Mouse (Mus musculus) cerebellum, adult 11 months (tissue): ENCODE results near the gene Serf2.

ENCODE experiments used
- DNase-seq: peaks from one replicate; pipeline ENCODE4 v3.0.0; 2022

The Serf2 gene

DNA sequence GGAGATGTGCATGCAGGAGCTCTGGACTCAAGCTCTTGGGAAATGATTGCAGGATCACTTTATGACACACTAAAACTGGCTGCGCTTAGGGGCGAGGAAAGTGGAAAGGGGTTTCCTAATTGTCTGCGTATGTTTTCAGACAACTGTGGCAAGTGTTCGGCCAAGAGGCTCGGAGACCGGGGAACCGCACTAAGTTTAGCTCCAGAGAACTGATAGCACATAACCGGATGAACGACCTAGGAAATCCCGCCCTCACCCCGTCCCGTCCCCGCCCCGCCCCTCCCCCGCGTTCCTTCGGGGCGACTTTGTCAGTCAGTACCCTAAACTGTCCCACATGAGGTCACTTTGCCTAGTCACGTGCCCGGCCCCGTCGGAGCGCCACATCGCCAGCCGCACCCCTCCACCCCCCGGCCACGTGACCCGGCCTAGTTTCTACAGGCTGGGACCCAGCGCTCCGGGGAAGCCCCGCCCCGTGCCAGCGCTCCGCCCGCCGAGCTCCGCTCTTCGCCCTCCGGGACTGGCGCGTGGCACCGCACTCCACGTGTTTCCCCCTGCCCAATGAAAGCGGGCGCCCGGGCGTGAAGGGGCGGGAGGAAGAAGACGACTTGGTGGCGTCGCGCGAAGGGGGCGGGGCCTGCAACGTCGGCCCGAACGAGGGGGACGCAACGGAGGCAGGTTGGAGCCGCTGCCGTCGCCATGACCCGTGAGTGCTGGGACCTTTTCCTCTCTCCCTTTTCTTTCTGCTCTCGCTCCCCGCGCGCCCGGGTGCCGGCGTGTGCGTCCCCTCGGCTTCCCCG is at the start of gene Serf2:
Gene Serf2 (plus strand): TSS at position 457 of the 797 bp plus-strand sequence.
- peak; percentile 99 for DNase-seq

DNA sequence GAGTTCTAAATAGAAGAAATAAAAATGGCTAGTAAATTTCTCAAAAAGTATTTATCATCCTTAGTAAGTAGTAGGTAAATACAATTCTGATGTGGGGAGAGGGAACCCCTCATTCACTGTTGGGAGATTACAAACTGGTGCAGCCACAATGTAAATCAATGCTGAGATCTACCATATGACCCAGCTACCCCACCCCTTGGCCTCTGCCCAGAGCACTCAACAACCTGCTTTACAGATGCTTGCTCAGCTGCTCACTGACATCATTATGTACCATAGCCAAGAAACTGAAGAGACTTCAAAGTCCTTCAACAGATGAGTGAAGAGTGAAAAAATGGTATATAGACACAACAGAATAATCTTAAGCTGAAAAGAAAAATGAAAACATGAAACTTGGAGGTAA is 45.7 kb upstream of the Serf2 start:
- no peak for DNase-seq

DNA sequence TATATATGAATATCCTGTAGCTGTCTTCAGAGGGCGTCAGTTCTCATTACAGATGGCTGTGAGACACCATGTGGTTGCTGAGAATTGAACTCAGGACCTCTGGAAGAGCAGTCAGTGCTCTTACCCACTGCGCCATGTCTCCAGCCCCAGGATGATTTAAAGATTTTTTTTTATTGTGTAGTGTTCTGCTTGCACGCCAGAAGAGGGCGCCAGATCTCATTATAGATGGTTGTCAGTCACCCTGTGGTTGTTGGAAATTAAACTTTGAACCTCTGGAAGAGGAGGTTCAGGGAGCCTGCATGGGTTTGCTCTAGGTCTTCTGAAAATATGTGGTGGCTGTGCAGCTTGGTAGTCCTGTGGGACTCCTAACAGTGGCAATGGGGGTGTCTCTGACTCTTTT is 40.8 kb upstream of the Serf2 start:
- no peak for DNase-seq

DNA sequence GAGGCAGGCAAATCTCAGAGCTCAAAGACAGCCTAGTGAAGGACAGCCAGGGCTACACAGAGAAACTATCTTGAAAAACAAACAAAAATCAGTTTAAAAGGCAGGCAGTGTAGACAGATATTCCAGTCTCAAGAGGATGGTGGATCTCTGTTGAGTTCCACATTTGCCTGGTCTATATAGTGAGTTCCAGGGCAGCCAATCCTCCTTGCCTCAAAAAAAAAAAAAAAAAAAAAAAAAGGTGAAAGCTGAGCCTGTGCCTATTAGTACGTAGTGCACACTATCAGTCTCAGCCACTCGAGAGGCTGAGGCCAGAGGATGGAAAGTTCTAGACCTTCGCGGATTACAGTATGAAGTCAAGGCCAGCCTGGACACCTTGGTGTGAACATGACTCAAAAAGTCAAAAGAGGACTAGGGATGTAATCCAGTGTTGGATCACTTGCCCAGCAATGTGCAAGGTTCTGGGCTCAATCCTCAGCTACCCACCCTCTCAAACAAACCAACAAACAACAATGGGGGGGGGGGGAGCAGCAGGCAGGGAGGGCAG is 36.1 kb upstream of the Serf2 start:
- no peak for DNase-seq

DNA sequence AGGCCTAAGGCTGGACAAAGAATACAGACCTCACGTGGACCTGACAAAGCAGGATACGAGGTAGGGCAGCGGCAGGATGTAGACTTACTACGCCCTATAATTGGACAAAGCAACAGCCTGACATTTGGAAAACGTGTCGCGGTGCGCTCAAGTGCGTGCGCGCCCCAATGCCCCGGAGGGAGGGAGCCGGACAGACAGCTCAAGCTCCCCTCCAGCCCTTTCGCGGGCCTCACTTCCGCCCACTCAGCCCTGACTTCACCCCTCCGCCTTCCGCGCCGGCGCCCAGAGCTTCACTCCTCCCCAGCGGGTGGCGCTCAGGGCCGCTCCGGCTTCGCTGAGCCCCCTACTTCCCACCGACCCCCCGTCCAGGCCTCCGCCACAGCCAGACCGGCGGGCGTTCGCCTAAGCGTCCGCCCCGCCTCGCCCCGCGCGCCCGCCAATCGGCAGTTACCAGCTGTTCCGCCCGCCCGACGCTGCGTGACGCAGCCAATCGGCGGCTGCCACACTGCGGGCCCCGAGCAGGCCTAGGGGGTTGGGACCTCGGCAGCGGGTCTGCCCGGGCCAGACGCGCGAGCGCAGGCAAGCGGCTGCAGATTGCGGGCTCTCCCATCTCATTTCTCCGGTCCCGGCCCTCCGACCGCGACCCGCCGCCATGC is 35.5 kb upstream of the Serf2 start, which contains the start of the genes Pdia3 and Catsper2:
Gene Pdia3 (plus strand): TSS at position 389 of the 656 bp plus-strand sequence.
Gene Catsper2 (minus strand): TSS at position 406 of the 656 bp plus-strand sequence.
- peak; percentile 91 for DNase-seq

DNA sequence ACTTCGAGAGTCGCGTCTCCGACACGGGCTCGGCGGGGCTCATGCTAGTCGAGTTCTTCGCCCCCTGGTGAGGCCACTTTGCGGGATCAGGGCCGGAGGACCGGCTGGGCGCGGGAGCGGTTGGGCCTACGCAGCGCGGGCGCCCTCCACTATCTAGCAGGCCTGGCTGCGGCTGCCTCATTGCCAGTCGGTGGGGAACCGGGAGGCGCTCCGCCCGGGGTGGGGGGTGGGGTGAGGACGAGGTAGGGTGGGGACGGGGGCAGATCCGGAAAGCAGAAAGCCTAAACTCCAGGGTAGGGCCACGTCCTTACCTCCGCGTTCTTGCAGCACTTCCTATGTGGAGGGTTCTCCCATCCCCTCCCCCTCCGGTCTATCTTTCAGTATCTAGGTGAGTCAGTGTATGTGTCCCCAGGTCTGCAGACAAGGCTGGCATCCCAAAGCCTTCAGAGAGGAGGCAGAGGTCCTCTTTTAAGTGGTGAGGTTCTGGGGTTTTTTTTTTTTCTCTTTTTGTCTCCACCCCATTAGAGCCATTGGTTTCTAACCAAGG is 34.8 kb upstream of the Serf2 start:
- no peak for DNase-seq

DNA sequence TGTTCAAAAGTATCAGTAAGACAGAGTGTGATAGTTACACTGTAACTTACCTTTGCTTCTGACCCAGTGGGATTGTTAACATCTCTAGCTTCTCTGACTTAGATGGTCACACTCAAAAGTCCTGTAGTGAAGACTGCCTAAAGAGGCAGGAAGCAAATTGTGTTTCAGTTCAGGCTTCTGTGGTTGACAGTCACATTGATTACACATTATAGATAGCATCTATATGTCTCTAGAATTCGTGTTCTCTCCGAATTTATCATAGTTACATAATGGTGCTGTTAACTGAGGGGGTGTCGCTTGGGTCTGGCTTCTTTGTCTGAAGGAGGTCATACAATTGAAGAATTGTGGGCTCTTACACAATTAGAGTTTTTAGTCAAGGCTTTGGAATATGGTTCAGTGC is 33.9 kb upstream of the Serf2 start:
- no peak for DNase-seq

DNA sequence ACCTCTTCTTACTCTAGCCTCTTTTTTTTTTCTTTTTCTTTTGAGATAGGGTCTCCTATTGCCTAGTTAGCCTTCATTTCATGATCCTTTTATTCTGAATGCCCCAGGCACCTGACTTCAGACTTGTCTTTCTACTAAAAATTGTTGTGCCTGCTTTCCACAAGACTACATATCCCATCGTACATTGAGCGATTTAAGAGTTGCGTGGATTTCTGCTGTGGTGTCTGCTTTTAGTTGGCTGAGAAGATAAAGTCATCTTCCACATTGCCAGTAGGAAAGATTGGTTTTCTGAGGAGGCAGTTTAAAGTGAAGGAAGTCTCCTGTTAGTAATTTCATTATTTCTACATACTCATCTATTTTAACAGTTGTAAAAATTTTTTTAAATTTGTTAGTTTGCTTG is 33.4 kb upstream of the Serf2 start:
- no peak for DNase-seq

DNA sequence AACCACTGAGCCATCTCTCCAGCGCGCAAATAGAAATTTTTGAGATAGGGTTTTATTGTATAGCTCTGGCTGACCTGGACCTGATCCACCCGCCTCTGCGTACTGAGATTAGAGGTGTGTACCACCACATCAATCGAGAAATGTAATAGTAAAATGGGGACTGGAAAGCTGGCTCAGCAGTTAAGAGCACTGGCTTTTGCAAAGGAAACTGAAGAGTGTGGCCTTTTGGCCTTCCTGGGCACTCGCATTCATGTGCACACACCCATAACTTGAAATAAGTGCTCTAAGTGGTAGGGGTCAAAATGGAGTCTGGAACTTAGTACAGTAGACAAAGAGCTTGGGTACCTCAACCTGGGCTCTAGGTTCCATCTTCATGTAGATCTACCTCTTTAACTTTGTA is 32.6 kb upstream of the Serf2 start:
- DNase-seq = no peak

DNA sequence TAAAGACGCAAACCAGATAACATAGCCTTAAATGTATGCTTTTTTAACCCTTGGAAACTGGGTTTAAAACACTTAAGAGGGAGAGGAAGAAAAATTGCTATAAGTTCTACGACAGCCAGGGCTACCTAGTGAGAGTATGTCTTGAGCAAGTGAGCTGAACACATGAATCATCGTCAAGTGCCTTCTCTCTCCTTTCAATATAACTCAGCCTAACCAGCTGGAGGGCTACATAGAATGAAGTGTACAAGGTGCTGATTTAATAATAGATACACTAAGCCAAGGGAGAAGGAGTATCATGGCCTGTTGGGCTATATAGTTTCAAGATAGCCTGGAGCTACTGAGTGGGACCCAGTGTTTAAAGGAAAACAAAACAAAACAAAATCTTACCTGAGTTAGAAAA is 30.5 kb upstream of the Serf2 start:
- no peak for DNase-seq

DNA sequence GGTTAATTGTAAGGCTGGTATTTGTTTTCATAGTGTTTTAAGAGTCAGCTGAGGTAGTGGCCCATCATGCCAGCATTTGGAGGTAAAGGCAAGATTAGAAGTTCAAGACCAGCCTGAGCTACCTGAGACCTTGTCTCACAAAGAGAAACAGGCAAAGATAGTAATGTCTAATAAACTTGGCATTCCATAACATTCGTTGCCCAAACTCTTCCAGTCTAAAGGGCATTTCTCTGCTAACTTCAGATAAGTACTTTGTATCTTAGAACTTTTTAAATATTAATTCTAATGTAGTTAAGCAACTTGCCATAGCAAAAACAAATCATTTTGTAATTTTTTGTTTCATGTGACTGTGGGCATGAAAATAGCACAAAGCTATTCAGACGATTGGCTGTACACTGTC is 25.8 kb upstream of the Serf2 start:
- no peak for DNase-seq

DNA sequence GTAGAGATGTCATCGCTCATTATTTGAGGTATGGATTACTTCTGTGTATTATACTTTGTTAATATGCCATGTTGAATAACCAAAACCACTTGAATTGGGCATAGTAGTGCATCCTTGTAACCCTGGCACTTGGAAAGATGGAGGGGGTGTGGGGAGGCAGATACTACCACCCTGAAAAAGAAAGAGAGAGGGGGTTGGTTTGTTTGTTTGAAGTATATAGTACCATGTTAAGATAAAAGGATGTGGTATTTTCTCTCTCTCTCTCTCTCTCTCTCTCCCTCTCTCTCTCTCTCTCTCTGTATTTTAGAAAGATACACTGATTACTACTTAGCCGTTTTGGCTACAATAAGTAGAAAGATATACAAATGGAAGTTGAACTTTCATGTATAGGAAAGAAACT is 23.1 kb upstream of the Serf2 start:
- no peak for DNase-seq

DNA sequence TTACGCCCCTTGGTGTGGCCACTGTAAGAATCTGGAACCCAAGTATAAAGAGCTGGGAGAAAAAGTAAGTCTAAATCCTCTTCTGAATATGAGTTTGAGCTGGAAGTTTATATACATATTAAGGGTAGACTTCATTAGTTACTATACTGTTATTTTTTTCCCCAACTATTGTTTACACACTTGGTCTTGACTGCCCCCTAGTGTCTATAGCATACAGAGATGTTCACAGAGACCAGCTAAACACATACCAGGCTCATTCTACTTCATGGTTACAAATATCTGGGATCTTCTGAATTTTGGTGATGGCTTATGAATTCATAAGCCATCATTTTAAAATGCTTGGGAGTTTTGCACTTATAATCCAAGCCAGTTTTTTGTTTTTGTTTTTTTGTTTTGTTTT is 14.1 kb upstream of the Serf2 start:
- DNase-seq = no peak

DNA sequence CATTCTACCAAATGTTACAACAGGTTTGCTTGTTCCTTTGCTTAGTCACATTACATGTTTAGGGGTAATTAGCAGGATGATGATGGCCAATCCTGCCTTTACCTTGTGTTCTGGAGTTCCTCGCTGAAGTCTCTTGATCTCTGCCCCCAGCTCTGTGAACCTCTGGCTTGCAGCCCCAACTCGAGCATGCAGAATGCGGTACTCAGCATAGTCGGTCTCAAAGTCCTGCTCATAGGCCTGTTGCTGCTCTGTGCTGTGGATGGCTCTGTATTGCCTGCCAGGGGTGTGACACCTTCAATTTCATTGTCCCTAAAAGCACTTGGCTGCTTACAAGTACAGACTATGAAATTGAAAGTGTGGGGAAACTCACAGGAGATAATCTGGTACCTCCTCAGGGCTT is 9.2 kb upstream of the Serf2 start:
- no peak for DNase-seq

DNA sequence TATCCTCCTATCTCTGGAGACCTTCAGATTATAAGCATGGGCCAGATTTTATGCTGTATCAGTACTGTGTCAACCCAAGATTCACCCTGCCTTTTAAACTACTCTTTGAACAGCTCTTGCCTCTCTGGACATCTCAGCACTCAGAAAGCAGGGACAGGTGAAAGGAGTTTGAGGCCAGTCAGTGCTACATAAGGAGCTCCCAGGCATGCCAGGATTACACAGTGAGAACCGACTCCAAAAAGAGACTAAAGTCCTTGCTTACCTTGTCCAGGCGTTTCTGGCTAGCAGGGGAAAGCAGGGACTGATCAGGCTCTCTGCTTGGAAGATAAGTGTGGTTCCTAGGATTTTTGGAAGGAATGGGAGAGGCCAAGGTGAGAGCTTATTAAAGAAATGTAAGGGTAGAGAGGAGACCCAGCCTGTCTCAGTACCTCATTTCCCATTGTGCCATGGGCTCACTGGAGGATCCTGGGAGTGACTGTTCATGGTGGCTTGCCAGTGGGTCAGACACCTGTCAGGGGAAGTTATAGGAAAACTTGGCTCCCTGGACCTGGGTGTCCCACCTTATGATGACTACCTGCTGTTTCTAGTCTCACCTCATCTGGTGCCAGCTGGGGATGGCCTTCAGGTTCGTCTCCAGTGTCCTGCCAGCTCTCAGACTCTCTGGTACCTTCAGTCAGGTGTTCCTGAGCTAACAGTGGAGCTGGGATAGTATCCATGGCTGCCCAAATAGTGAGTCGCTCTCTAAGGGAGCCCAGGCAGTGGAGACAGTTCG is 8.0 kb upstream of the Serf2 start:
- DNase-seq = no peak

DNA sequence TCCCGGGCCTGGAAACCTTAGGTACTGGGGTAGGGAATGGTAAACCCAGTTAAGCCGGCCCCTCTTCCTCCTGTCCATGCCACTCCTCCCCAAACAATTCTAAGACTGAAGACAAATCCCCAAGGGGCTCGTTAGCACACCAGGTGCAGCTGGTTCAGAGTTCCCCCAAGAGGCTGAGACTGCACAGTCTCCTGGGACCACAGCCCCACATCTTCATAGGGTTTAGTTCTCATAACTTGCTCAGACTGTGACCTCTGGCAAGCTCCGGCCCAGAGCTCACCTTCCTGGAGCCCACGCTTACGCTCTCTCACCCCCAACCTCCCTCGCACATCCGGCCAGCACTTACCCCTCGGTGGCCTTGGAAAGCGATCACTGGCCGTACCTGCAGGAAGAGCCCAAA is 7.2 kb upstream of the Serf2 start:
- no peak for DNase-seq

DNA sequence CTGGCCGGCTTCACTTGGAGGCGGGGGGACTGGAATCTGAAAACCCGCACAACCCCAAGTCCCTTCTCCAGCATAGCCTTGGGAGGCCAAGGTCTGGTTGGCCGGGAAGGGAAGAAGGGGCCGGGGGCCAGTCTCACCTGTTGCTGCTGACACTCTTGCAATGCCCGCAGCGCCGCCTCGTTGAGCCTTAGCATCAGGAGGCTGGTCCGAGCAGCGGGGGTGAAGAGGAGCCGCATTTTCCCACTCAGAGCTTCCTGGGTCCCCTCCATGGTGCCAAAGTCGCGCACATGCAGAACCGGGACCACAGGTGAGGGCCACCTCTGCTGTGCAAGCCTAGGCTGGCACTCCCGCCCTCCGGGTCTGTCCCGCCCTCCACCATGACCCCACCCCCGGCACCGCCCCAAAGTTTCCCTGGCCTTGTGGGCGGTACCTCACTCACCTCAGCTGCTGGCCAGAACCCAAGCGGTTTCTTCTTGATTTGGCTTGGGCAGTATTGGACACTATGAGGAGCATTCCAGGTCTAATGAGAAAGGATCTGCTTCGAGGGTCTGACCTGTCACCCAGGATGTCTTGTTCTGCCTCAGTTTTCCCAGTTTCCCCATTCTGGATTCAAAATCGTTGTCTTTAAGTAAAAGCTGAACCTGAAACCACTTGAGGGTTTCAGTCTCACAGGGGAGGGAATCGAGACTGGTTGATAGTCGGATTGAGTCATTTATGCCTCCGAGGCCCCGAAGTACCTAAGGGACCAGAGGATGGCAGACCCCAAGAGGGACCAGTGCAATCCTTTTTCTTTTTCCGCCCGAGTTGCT is 6.5 kb upstream of the Serf2 start:
- DNase-seq = peak; percentile 47

DNA sequence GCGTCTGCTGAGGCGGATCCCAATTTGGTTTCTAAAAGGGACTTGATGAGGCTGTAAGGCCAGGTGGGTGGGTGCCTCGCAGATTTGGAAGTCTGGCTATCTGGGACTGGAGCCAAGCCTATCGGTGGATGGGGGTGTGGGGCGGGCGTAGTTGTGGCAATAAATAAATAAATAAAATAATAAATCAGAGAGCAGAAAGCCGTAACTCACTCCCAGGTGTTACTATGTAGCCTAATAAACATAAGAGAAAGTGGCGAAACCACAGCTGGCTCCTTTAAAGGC is 6.0 kb upstream of the Serf2 start:
- no peak for DNase-seq

DNA sequence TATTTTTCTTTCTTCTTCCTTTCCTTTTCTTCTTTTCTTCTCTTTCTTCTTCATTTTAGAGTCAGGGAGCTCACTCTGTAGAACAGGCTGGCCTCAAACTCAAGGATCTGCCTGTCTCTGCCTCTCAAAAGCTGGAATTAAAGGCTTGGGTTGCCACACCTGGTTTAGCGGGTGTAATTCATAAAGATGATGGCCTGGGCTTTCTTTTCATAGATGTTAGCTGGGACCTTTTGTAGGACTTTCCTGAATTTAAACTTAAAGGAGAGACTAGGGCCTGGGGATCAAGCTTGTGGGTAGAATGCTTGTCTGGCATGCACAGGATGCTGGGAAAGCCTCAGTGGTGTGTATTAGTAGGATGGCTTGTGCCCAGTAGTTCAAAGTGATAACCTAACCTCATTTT is 4.8 kb upstream of the Serf2 start, which contains the start of gene Ell3:
Gene Ell3 (minus strand): TSS at position 101 of the 400 bp plus-strand sequence.
- no peak for DNase-seq

DNA sequence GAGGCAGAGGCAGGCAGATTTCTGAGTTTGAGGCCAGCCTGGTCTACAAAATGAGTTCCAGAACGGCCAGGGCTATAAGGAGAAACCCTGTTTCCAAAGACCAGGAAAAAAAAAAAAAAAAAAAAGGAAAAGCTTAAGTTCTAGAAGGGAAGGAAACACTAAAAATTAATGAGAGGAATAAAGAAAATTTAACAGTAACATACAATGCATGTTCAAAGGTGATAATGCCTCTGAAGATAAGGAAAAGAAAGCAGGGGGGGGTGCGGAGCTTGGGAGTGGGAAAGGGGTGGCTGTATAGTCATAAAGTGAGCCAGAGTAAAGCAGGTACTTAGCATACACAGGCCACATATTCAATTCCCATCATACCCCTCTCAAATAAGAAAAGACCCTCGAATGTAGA is 3.9 kb upstream of the Serf2 start:
- DNase-seq = no peak

DNA sequence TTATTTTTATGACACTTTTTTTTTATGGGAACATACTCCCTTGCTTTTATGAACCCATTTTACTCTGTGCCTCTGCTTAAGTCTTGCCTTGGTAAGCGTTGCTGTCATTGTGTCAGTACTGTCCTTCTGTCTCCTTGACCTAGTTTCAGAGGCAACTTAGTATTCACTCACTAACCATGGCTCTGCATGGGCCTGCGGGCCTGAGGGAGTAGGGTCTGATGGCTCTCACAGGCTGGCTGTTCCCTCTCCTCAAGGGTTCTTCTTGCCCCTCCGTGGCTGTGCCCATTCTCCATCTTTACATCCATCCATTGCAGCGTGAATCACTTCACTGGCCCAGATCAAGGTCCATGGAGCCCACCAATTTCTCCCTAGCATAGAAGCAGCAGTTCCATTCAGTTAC is 2.5 kb upstream of the Serf2 start:
- DNase-seq = no peak

DNA sequence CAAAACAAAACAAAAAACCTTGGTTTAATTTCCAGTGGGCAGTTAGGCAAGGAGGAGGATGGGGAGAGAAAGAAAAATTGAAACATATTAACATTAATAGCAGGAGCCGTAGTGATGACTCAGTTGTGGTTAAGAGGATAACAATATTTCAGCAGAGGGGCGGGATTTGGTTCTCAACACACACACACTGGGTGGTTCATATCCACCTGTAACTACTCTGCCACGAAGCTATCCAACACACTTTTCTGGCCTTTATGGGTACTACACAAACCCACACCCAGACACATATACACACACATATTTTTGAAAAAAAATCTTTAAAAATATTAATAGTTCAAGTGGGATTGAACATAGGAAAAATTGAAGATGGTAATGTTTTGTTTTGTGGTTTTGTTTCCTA is 2.0 kb upstream of the Serf2 start:
- DNase-seq = no peak
